Mouse (Mus musculus): ENCODE results near the gene Jaml. TPM values are rescaled to one million over a fixed set of nuclear protein-coding genes. Genes with fewer than 3 reads are reported as not detected.

Gene Jaml
- total RNA-seq, 2 experiments from 2014 or later = 0.26 to 0.84 TPM

GRCm38 (mm10) chr9:45119316-45119953 is 40.5 kb downstream of the Jaml start:
- intact Hi-C loops (cut with DNase I) = no loop called here
- no peak for DNase-seq (ENCODE audit: low spot score)

- intact Hi-C loops (cut with DNase I) = no loop called here
- no peak for DNase-seq (ENCODE audit: low spot score)
Observed at GRCm38 (mm10) chr9:45119954-45120530, 41.1 kb downstream of the Jaml start.

DNA sequence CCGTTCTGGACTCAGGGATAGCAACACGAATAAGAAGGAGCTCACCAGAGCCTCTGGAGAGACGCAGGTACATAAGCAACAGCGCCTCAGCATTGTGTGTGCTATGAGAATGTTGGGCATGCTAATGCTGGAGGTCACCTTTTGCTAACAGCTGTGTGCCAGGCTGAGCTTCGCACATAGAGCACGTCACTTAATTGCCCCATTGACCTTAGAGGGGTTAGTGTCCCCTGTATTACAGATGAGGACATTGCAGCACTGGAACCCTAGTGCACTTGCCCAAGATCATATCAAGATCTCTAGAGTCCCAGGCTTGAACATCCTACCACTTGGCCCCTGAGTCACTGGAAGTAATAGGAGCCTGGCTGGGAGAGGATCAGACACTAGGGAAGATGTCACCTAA is 41.6 kb downstream of the Jaml start:
- intact Hi-C loops (cut with DNase I) = no loop called here

DNA sequence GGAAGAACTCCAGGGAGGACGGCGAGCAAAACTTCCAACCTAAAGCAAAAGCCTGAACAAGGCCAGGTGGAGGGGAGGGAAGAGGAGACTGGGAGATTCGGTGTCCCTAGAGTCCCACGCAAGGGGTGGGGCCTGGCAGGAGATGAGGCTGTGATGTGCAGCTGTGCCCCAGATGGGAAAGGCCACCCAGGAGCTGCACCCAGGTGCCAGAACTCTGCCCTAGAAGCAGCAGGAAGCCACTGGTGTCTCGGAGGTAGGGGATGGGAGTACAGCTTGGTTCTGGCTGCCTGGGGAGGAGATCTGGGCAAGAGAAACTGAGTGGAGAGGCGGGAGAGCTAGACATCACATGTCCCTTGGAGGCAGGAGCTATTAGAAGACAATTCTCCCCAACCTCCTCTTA is 42.0 kb downstream of the Jaml start:
- intact Hi-C loops (cut with DNase I) = loop anchor here (1.0 kb wide), 1 partner anchor 25 kb away; no protein-coding TSS in a partner anchor
- DNase-seq (ENCODE audit: low spot score) = no peak

More for the DNA sequence above, 41.6 kb downstream of the Jaml start:
- DNase-seq (ENCODE audit: low spot score) = no peak

GRCm38 (mm10) chr9:45121769-45122168 is 42.8 kb downstream of the Jaml start:
- intact Hi-C loops (cut with DNase I) = loop anchor here (1.0 kb wide), 1 partner anchor 25 kb away; no protein-coding TSS in a partner anchor
- DNase-seq (ENCODE audit: low spot score) = peak; percentile 21

DNA sequence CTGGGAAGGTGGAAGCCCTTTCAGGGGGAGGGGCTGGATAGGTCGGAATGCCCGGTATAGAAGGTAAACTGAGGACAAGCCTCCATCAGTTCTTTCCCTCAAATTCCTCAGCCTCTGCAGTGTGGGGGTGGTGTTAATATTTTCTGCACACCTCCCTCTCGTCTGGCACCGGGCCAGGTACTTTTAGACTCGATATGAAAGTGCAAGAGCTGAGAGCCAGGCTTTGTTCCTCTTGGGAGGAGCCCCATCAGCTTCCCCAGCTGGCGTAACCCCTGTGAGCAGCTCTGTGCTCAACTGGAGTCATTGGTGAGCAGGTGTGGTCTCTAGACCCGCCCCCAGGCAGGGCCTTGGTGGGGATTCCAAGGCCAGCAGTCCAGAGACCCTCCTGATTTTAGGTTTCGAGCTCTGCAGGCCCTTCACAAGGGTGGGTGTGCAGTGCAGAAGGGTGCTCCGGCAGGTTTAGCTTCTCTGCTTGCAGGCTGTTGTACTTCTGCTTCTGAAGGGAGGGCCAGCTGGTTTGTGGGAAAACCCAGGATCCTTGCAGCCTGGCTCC is 43.3 kb downstream of the Jaml start:
- intact Hi-C loops (cut with DNase I) = no loop called here
- DNase-seq (ENCODE audit: low spot score) = no peak

DNA sequence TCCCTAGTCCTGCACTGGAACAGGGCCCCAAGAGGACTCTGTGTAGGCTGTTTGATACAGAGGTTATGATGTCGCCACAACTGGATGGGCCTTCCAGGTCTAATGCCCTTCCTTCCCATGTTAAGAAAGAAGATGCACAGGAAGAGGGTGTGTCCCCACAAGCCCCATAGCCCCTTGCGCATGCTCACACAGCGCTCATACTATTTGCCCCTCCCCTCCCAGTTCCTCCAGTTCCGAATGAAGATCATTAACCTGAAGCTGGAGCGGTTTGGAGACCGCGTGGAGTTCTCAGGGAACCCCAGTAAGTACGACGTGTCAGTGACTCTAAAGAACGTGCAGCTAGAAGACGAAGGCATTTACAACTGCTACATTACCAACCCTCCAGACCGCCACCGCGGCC is 46.2 kb downstream of the Jaml start:
- intact Hi-C loops (cut with DNase I) = no loop called here
- DNase-seq (ENCODE audit: low spot score) = no peak

DNA sequence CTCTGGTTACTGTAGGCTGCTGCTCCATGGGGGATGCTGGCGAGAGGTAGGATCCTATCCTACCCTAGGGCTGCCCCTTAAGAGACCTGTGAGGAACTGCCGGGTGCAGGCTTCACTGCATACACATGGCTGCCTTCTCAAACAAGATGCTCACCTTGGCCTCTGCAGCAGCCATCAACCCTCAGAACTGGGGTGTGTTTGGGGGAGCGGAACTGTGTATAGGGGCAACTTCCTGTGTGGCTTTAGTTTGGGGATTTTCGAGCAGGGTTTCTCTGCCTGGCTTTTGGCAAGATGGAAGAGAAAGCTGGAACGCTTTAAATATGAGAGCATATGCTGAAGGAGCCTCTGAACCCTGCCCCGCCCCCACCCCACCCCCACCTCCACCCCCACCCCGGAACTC is 48.0 kb downstream of the Jaml start:
- intact Hi-C loops (cut with DNase I) = no loop called here

GRCm38 (mm10) chr9:45130119-45130518 is 51.1 kb downstream of the Jaml start:
- intact Hi-C loops (cut with DNase I) = no loop called here
- no peak for DNase-seq (ENCODE audit: low spot score)

More for the DNA sequence above, 48.0 kb downstream of the Jaml start:
- DNase-seq (ENCODE audit: low spot score) = no peak

GRCm38 (mm10) chr9:45133484-45134310 is 54.7 kb downstream of the Jaml start:
- intact Hi-C loops (cut with DNase I) = no loop called here
- no peak for DNase-seq (ENCODE audit: low spot score)

DNA sequence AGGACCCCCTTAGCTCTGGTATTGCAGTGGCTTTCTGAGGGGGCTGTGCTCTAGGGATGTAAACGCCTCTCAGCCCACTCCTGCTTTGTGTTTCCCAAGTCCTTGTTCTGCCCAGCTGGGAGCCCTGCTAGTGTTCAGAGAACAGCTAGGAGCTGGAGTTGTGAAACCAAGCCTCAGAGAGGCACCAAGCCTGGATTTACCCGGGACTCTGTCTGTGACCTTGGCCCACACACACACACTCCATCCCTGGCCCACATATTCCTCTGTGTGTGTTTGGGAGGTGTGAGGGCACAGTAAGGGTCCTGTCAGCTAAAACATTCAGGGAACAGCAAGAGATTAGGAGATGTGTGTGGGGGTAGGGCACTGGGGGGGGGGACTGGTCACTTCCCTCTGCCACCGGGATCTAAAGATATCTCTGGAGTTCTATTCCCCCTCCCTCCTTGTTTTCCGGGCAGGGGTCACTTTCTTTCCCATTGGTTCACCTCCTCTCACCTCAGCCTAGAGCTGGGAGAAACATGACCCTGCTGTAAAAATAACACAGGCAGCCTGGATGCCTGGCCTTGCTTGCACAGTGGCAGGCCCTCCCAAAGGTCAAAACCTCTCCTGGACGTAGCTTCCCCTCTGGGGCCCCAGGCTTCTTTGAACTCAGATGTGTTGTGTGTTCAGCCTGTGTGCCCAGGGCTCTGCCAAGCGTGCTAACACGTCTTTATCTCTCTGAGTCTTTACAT is 57.6 kb downstream of the Jaml start:
- no peak for DNase-seq (ENCODE audit: low spot score)
- intact Hi-C loops (cut with DNase I) = no loop called here

DNA sequence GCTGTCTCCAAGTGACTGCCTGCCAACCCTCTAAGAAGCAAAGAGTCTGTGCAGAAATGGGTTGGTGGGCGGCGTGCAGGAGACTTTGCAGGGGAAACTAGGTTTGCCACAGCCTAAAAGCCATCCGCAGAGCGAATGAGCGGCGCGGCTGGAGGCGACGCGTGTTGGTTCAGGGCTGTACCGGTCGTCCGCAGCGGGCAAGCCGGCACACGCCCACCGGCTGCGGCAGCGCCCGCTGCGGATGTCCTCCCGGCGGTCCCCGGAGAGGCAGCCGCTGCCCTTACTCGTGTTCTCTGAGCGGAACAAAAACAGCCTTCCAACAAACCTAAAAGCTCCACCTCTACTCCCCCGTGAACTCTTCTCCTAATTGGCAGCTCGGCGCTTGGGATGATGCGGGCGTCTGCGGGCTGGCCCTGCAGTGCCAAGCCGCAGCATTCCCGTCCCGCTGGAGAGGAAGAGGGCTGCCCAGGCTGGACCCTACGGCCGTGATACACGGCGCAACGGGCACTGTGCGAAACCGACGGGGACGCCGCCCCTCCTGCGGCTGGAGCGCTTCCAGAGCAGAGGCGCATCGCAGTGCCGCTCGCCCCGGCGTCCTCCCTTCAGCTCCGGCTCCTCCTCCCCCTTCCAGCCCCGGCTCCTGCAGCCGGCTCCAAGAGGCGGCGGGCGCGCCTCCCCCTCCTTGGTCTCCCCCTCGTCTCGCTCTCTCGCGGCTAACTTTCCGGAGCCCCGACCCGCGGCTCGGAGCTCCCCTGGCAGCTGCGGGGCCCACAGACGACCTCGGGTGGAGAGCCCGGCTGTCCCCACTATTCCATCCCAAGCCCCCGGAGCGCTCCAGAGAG is 59.4 kb downstream of the Jaml start, which contains the start of gene Scn4b:
Gene Scn4b (plus strand): TSS at position 205 of the 842 bp plus-strand sequence.
- intact Hi-C loops (cut with DNase I) = no loop called here

GRCm38 (mm10) chr9:45139082-45139481 is 60.1 kb downstream of the Jaml start:
- intact Hi-C loops (cut with DNase I) = no loop called here
- DNase-seq (ENCODE audit: low spot score) = no peak

More for the DNA sequence above, 59.4 kb downstream of the Jaml start, which contains the start of gene Scn4b:
- DNase-seq (ENCODE audit: low spot score) = no peak

GRCm38 (mm10) chr9:45140945-45141344 is 62.0 kb downstream of the Jaml start:
- intact Hi-C loops (cut with DNase I) = loop anchor here (10.0 kb wide), 1 partner anchor 244 kb away; no protein-coding TSS in a partner anchor
- no peak for DNase-seq (ENCODE audit: low spot score)

DNA sequence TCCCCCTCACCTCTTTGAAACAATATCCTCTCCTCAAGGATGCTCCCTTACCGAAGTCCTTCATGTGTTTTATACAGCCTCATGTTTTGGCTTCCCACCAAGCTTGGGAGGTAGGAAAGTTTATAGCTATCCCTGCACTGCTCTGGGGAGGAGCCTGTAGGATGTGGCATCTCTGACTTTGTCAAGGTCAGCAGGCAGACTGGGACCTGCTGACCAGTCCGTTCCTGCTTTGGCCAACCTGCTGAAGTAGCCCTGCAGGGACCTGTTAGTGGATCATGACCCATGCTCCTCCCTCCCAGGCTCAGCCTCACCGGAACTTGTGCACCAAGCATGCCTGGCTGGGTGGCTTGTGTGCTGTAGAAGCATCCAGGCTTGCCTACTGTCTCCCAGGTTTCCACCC is 63.7 kb downstream of the Jaml start:
- intact Hi-C loops (cut with DNase I) = loop anchor here (10.0 kb wide), 1 partner anchor 242 kb away; no protein-coding TSS in a partner anchor
- DNase-seq (ENCODE audit: low spot score) = no peak

GRCm38 (mm10) chr9:45145533-45146266 is 66.7 kb downstream of the Jaml start:
- intact Hi-C loops (cut with DNase I) = loop anchor here (1.0 to 10.0 kb wide), 4 partner anchors 24 to 239 kb away; no protein-coding TSS in a partner anchor
- no peak for DNase-seq (ENCODE audit: low spot score)

DNA sequence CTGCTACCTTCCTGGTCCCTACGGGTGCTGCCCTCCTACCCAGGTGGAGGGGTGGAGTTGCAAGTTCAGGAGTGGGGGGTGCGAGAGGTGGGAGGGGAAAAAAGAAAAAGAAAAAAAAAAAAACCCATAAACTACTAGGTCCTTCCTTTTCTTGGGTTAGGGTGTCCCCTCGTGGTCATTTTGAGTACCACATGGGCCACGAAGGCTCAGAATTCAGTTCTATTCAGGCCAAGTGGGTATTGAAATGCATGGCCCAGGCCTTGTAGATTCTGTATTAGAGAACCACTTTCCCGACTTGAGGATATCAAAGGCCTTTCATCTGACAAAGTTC is 67.2 kb downstream of the Jaml start:
- intact Hi-C loops (cut with DNase I) = loop anchor here (1.0 to 10.0 kb wide), 4 partner anchors 25 to 239 kb away; no protein-coding TSS in a partner anchor
- DNase-seq (ENCODE audit: low spot score) = no peak

- intact Hi-C loops (cut with DNase I) = loop anchor here (5.0 kb wide), 1 partner anchor 39 kb away; no protein-coding TSS in a partner anchor
- no peak for DNase-seq (ENCODE audit: low spot score)
Observed at GRCm38 (mm10) chr9:45150933-45151332, 72.0 kb downstream of the Jaml start.

Data from heart, postnatal 25 days (tissue).